Mouse (Mus musculus): ENCODE results near the gene Prdx4. TPM values are rescaled to one million over a fixed set of nuclear protein-coding genes. Genes with fewer than 3 reads are reported as not detected.
"Not testable (repeated sequence)": the region's sequence is repeated elsewhere in the genome, so short reads cannot be mapped to it uniquely, and the experiment has no call there.

Prdx4 gene
- 360 and 366 TPM in 2 replicates for polyA plus RNA-seq (2015; fragmentation: Nextera tagmentation; extraction: Ambion mirVana)

DNA sequence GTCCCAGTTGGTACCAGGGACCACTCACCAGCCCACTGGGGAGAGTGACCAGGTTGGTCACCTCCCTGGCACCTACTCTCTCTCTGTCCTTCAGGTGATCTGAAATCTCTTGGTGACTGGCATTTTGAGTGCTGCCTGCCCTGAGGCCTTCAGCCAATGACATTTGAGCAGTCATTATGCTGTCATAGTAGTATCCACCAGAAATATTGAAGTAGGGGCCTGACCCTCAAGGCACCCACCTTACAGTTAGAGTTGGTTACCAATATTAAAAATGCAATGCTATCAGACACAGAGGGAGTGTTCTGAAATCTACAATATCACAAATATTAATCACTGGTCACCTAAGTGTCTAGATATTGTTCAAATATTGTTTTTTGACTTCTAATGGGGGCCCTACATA is at the start of gene Prdx4:
Gene Prdx4 (minus strand): TSS at position 101 of the 400 bp plus-strand sequence.
- no peaks in the 10 kb centered on the region for H3K4me1 ChIP-seq (replicated peaks; ENCODE audit: control insufficient read depth, insufficient read depth, low read length)
- H3K4me2 ChIP-seq (ENCODE audit: low read depth, low read length) = no peak within 1 kb of the TSS
- no peak within 1 kb of the TSS for H3K4me3 ChIP-seq (ENCODE audit: low read length)
- no peaks in the 10 kb centered on the region for H3K27me3 ChIP-seq (ENCODE audit: control insufficient read depth, insufficient read depth, low read depth, low read length)
- H3K9ac ChIP-seq (ENCODE audit: low read length) = no peak within 1 kb of the TSS
- no peak within 1 kb of the TSS for H3K27ac ChIP-seq (ENCODE audit: low read length)
- no peaks in the 10 kb centered on the region for H3K9me3 ChIP-seq (ENCODE audit: control insufficient read depth, low read length)
- no peak for ATAC-seq (ENCODE audit: low read depth)
- no peaks in the 10 kb centered on the region for H3K36me3 ChIP-seq (ENCODE audit: control insufficient read depth, insufficient read depth, low read length)

DNA sequence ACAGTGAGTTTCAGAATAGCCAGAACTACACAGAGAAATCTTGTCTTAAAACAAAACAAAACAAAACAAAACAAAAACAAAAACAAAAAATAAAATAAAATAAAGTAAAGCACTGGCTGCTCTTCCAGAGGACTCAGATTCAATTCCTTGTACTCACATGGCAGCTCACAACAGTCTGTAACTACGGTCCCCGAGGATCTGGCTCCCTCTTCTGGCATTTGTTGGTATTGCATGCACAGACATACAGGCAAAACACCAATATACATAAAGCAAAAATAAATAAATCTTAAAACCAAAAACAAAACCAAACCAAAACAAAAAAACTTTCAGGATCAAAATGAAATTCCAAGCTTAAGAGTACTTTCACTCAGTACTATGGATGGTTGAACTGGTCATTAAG is 36.0 kb upstream of the Prdx4 start:
- Histone ChIP-seq H3K4me1 (replicated peaks; ENCODE audit: control insufficient read depth, insufficient read depth, low read length) (no peaks in the 10 kb centered on the region), H3K4me3 (ENCODE audit: low read length) (no peak overlapping the region), H3K36me3 (ENCODE audit: control insufficient read depth, insufficient read depth, low read length) (no peaks in the 10 kb centered on the region), H3K27me3 (ENCODE audit: control insufficient read depth, insufficient read depth, low read depth, low read length) (no peaks in the 10 kb centered on the region), H3K27ac (ENCODE audit: low read length) (no peak overlapping the region), H3K9me3 (ENCODE audit: control insufficient read depth, low read length) (no peaks in the 10 kb centered on the region), H3K9ac (ENCODE audit: low read length) (no peak overlapping the region), H3K4me2 (ENCODE audit: low read depth, low read length) (no peak overlapping the region)
- no peak for ATAC-seq (ENCODE audit: low read depth)
- 23% methylated on average over 2 of the region's 2 CpGs for WGBS

DNA sequence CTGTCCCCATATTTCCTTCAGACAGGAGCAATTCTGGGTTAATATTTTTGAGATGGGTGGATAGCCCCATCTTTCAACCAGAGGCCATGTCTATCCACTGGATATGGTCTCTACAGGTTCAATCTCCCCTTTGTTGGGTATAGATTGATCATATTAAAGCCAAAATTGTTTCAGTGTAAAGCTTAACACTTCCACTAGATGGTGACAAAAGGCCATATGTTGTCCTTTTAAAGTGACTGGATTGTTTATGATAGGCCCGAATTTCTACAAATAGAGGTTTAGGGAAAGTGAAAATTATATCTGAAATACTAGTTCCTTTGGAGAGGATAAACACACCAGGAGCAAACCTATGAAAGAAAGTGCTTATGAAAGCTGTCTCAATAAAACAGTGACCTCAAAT is 34.9 kb upstream of the Prdx4 start:
- Histone ChIP-seq H3K9ac (ENCODE audit: low read length) (no peak overlapping the region), H3K36me3 (ENCODE audit: control insufficient read depth, insufficient read depth, low read length) (no peaks in the 10 kb centered on the region), H3K4me2 (ENCODE audit: low read depth, low read length) (no peak overlapping the region), H3K9me3 (ENCODE audit: control insufficient read depth, low read length) (no peaks in the 10 kb centered on the region), H3K27ac (ENCODE audit: low read length) (no peak overlapping the region), H3K4me1 (replicated peaks; ENCODE audit: control insufficient read depth, insufficient read depth, low read length) (no peaks in the 10 kb centered on the region), H3K4me3 (ENCODE audit: low read length) (no peak overlapping the region), H3K27me3 (ENCODE audit: control insufficient read depth, insufficient read depth, low read depth, low read length) (no peaks in the 10 kb centered on the region)
- WGBS = 27% methylated on average over 1 of the region's 1 CpGs
- ATAC-seq (ENCODE audit: low read depth) = no peak

DNA sequence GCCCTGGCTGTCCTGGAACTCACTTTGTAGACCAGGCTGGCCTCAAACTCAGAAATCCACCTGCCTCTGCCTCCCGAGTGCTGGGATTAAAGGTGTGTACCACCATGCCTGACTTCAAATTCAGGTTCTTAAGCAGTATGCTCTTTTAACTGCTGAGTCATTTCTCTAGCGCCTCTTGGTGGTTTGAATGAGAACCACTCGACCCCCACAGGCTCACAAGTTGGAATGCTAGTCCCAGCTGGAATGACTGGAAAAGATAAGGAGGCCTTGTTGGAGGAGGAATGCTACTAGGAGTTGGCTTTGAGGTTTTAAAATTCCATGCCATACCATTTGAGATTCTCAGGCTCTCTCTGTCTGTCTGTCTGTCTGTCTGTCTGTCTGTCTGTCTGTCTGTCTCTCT is 29.6 kb upstream of the Prdx4 start:
- H3K4me2 ChIP-seq (ENCODE audit: low read depth, low read length); ATAC-seq (ENCODE audit: low read depth); H3K9ac ChIP-seq (ENCODE audit: low read length); H3K27ac ChIP-seq (ENCODE audit: low read length); H3K4me1 ChIP-seq (replicated peaks; ENCODE audit: control insufficient read depth, insufficient read depth, low read length); H3K36me3 ChIP-seq (ENCODE audit: control insufficient read depth, insufficient read depth, low read length); H3K4me3 ChIP-seq (ENCODE audit: low read length); H3K27me3 ChIP-seq (ENCODE audit: control insufficient read depth, insufficient read depth, low read depth, low read length); H3K9me3 ChIP-seq (ENCODE audit: control insufficient read depth, low read length): not testable (repeated sequence)
- WGBS = 49% methylated on average over 3 of the region's 3 CpGs

DNA sequence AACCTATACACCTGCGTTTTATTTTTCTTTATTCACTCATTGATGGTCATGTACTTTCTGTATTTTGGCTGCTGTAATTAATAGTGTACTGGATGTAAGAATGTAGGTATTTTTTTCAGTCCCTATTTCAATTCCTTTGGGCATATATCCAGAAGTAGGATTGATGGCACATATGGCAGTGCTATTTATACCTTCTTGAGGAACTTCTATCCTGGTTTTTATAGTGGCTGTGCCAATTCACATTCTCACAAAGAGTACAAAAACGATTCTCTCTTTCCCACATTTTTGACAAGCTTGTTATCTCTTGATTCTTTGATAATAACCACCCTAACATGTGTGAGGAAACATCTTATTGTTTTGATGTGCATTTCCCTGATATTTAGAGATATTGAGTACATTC is 24.5 kb upstream of the Prdx4 start:
- no peak for ATAC-seq (ENCODE audit: low read depth)
- Histone ChIP-seq H3K4me3 (ENCODE audit: low read length) (no peak overlapping the region), H3K4me2 (ENCODE audit: low read depth, low read length) (no peak overlapping the region), H3K27me3 (ENCODE audit: control insufficient read depth, insufficient read depth, low read depth, low read length) (no peaks in the 10 kb centered on the region), H3K4me1 (replicated peaks; ENCODE audit: control insufficient read depth, insufficient read depth, low read length) (no peaks in the 10 kb centered on the region), H3K9ac (ENCODE audit: low read length) (no peak overlapping the region), H3K27ac (ENCODE audit: low read length) (no peak overlapping the region), H3K9me3 (ENCODE audit: control insufficient read depth, low read length) (no peaks in the 10 kb centered on the region), H3K36me3 (ENCODE audit: control insufficient read depth, insufficient read depth, low read length) (no peaks in the 10 kb centered on the region)
- WGBS = 38% methylated on average over 2 of the region's 2 CpGs

DNA sequence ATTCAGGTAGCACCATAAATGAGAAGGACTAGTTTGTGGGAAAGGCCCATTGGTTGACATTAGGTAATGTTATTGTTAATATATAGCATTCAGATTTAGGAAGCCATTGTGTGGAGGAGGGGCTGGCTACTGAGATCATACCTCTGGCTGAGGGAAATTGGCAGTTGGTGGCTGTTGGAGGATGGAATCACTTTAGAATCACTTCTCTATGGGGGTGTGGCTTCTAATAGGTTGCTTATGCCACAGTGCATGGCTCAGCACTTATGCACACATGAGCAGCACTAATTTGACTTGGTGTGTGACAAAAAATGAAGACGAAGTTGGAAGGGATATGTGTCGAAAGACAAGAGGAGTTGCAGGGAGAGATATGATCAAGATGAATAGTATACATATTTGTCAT is 5.7 kb upstream of the Prdx4 start:
- Histone ChIP-seq H3K27me3 (ENCODE audit: control insufficient read depth, insufficient read depth, low read depth, low read length) (no peaks in the 10 kb centered on the region), H3K4me2 (ENCODE audit: low read depth, low read length) (no peak overlapping the region), H3K9ac (ENCODE audit: low read length) (no peak overlapping the region), H3K4me1 (replicated peaks; ENCODE audit: control insufficient read depth, insufficient read depth, low read length) (no peaks in the 10 kb centered on the region), H3K27ac (ENCODE audit: low read length) (no peak overlapping the region), H3K36me3 (ENCODE audit: control insufficient read depth, insufficient read depth, low read length) (no peaks in the 10 kb centered on the region), H3K9me3 (ENCODE audit: control insufficient read depth, low read length) (no peaks in the 10 kb centered on the region), H3K4me3 (ENCODE audit: low read length) (no peak overlapping the region)
- WGBS = 88% methylated on average over 2 of the region's 2 CpGs
- no peak for ATAC-seq (ENCODE audit: low read depth)

DNA sequence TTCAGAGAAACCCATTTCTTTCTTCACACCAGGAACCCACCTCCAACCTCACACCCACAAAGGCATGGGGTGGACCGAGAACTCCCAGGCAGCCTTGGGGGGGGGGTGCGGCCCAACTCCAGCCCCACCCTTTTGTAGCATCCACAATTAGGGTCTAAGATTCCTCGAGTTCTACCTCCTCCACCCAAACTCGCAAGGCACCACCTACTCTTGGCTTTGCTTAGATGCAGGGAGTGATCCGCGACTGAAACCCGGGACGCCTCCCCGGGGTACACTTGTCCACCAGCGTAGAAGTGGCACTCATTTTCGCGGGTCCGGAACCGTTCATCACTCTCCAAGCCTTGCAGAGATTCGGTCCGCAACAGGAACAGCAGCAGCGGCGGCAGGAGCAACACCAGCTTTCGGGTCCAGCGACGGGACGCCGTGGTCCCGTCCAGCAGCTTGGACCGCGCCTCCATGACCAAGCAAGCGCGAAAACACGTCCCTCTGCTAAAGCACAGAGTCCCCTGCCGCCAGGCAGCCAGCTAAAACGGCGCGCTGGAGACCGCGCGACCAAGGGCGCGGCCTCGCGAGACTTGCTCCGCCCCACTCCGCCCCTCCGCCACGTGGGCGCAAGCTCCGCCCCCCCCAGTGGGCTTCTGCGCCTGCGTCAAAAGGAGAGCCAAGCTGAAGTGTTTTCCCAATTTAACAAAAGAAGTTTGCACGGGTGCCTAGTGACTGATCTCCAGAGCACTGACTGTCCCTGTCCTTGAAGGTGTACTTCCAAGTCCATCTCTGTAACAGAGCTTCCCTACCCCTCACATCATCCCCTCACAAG is 2.4 kb downstream of the Prdx4 start:
- Histone ChIP-seq H3K4me3 (ENCODE audit: low read length) (peak overlapping the region; percentile 66), H3K9ac (ENCODE audit: low read length) (peak overlapping the region; percentile 75), H3K36me3 (ENCODE audit: control insufficient read depth, insufficient read depth, low read length) (no peaks in the 10 kb centered on the region), H3K4me1 (replicated peaks; ENCODE audit: control insufficient read depth, insufficient read depth, low read length) (no peaks in the 10 kb centered on the region), H3K9me3 (ENCODE audit: control insufficient read depth, low read length) (no peaks in the 10 kb centered on the region), H3K27me3 (ENCODE audit: control insufficient read depth, insufficient read depth, low read depth, low read length) (no peaks in the 10 kb centered on the region), H3K4me2 (ENCODE audit: low read depth, low read length) (peak overlapping the region; percentile 54), H3K27ac (ENCODE audit: low read length) (peak overlapping the region; percentile 92)
- WGBS = 14% methylated on average over 48 of the region's 49 CpGs
- peak; percentile 99 for ATAC-seq (ENCODE audit: low read depth)

DNA sequence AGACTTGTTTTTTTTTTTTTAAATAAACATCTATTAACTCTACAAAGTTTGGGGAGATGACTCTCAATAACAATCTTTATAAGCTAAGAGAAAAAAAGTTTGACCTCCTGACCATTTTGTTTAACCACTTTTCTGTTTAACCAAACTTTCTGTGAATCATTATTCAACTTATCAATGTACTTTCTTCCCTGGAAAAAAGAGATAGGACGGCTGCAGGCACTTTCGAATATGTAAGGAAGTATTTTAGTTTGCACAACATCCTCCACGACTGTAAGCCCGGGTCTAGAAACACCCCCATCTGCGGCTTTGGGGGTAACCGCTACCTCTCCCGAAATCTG is 3.0 kb downstream of the Prdx4 start:
- Histone ChIP-seq H3K4me3 (ENCODE audit: low read length) (peak overlapping the region; percentile 66), H3K4me1 (replicated peaks; ENCODE audit: control insufficient read depth, insufficient read depth, low read length) (no peaks in the 10 kb centered on the region), H3K9me3 (ENCODE audit: control insufficient read depth, low read length) (no peaks in the 10 kb centered on the region), H3K36me3 (ENCODE audit: control insufficient read depth, insufficient read depth, low read length) (no peaks in the 10 kb centered on the region), H3K4me2 (ENCODE audit: low read depth, low read length) (peak overlapping the region; percentile 54), H3K27ac (ENCODE audit: low read length) (peak overlapping the region; percentile 92), H3K27me3 (ENCODE audit: control insufficient read depth, insufficient read depth, low read depth, low read length) (no peaks in the 10 kb centered on the region), H3K9ac (ENCODE audit: low read length) (peak overlapping the region; percentile 75)
- no peak for ATAC-seq (ENCODE audit: low read depth)
- WGBS = 17% methylated on average over 7 of the region's 7 CpGs

DNA sequence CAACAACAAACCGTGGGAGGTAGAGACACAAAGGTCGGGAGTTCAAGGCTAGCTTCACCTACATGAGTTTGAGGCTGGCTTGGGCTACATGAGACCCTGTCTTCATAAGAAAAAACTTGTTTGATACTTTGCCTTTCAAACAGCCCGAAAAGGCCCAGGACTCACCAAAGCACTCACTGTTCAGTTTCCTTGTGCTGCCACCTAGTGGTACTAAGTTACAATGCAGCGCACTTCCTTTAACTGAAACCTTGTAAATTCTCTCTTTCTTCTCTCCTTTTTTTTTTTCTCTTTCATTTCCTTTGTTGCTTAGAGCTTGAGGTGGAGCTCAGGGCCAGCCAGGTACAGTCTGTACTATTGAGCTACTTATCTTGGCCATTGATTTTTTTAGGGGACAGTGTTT is 22.5 kb downstream of the Prdx4 start:
- Histone ChIP-seq H3K9me3 (ENCODE audit: control insufficient read depth, low read length) (no peaks in the 10 kb centered on the region), H3K36me3 (ENCODE audit: control insufficient read depth, insufficient read depth, low read length) (0 out of 2 replicates have a peak, but pooled peaks cover 2% of the 10 kb centered on the region), H3K4me1 (replicated peaks; ENCODE audit: control insufficient read depth, insufficient read depth, low read length) (no peaks in the 10 kb centered on the region), H3K4me2 (ENCODE audit: low read depth, low read length) (no peak overlapping the region), H3K4me3 (ENCODE audit: low read length) (no peak overlapping the region), H3K9ac (ENCODE audit: low read length) (no peak overlapping the region), H3K27me3 (ENCODE audit: control insufficient read depth, insufficient read depth, low read depth, low read length) (no peaks in the 10 kb centered on the region), H3K27ac (ENCODE audit: low read length) (no peak overlapping the region)
- no peak for ATAC-seq (ENCODE audit: low read depth)
- 30% methylated on average over 4 of the region's 4 CpGs for WGBS

All from lung, embryonic 16.5 days (tissue).